Mouse (Mus musculus) CH12.LX (cell line): Measurements from ENCODE around the gene Uhrf1bp1l.

Source experiments
- CTCF ChIP-seq, 2 experiments: IDR thresholded peaks in 1 of 2; conservative IDR thresholded peaks in 1 of 2; 2 replicates each; pipeline ENCODE4 v1.5.1; 2011 to 2012; ENCODE audit warnings: low read depth in 2 of 2, low read length in 2 of 2, improper control_type of control experiment in 1 of 2, inconsistent platforms in 1 of 2, mild to moderate bottlenecking in 1 of 2, moderate library complexity in 1 of 2
- EP300 ChIP-seq: IDR thresholded peaks from 2 replicates; pipeline ENCODE4 v1.6.1; 2011; ENCODE audit warnings: low read length, improper control_type of control experiment
- GABPA ChIP-seq: IDR thresholded peaks from 2 replicates; pipeline ENCODE4 v1.6.1; 2012; ENCODE audit warnings: low read depth, low read length, improper control_type of control experiment, inconsistent platforms; ENCODE audit not compliant: insufficient replicate concordance
- POLR2A ChIP-seq: IDR thresholded peaks from 2 replicates; pipeline ENCODE4 v1.6.1; 2011; ENCODE audit warnings: low read depth, mild to moderate bottlenecking, improper control_type of control experiment, low read length
- SMC3 ChIP-seq: IDR thresholded peaks from 2 replicates; pipeline ENCODE4 v1.6.1; 2011; ENCODE audit warnings: low read depth, low read length, improper control_type of control experiment
- ZC3H11A ChIP-seq: IDR thresholded peaks from 2 replicates; pipeline ENCODE4 v1.6.1; 2012; ENCODE audit warnings: low read depth, mild to moderate bottlenecking, inconsistent platforms, low read length, improper control_type of control experiment

- TF ChIP-seq POLR2A (peak; percentile 93), EP300 (no peak), GABPA (no peak; the same call in 1 of the 2 replicates), CTCF (conservative IDR thresholded peaks at IDR 0.05 in 1 of 2, IDR thresholded peaks at IDR 0.05 in 1 of 2; ENCODE audit: low read depth in 2 of 2, low read length in 2 of 2) (no peak), ZC3H11A (no peak), SMC3 (no peak)
Observed at GRCm38 (mm10) chr10:89732001-89732794, 12.6 kb upstream of the Uhrf1bp1l start, which contains the start of gene Actr6.
